ENCODE assay signal across 8 mouse cellular contexts in the genomic region with DNA sequence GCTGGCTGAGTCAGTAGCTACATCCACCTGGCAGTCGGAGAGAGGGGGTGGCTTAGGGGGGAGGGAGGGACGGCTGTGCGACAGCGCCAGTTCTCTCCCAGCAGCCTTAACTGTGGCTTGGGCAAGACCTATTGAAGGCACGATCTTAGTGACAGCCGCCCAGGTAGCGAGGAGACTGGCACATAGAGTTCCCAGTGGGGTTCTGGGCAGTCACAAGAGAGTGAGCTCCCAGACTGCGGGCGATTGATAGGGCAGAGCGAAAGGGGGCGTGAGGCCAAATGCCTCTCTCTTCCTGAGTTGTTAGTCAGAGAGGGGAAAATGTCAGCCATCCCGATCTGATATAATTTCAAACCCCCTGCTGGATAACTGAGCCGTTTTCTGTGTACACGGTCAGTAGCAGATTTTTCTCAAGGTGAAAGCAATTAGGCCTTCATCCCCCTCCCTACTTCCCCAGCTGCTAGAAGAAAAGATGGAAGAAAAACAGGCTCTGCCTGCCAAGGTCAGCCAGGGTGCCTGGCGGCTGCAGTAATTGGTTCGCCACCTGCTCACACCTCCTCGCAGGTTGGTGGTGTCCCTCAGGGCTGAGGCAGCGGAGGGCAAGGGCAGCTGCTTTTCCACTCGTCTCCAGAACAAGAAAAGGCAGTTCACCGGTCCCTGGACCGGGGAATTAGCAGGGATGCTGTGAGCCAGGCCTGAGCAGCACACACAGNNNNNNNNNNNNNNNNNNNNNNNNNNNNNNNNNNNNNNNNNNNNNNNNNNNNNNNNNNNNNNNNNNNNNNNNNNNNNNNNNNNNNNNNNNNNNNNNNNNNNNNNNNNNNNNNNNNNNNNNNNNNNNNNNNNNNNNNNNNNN. TPM values are rescaled to one million over a fixed set of nuclear protein-coding genes. Genes with fewer than 3 reads are reported as not detected.
DNase-seq lines count a peak whose midpoint lies in the region; ATAC-seq lines count a peak whose summit lies in the region.

No protein-coding gene starts in this region.

- H3K27me3 ChIP-seq in lung, embryonic 15.5 days = no peaks in the 10 kb centered on the region; the same call in 1 of the 2 replicates
- peaks cover 28% of the 10 kb centered on the region for H3K27me3 ChIP-seq in hindbrain, embryonic 10.5 days (ENCODE audit: insufficient read depth, poor library complexity, severe bottlenecking)
- no peaks in the 10 kb centered on the region for H3K27me3 ChIP-seq in neural tube, embryonic 11.5 days (ENCODE audit: control insufficient read depth, insufficient read depth, low read length)

- WGBS in lung, embryonic 15.5 days = 7% methylated on average over 21 of the region's 21 CpGs
- 1% methylated on average over 21 of the region's 21 CpGs for WGBS in hindbrain, embryonic 10.5 days
- 3% methylated on average over 21 of the region's 21 CpGs for WGBS in neural tube, embryonic 11.5 days

- H3K36me3 ChIP-seq in lung, embryonic 15.5 days = no peaks in the 10 kb centered on the region
- H3K36me3 ChIP-seq in hindbrain, embryonic 10.5 days = no peaks in the 10 kb centered on the region
- H3K36me3 ChIP-seq in neural tube, embryonic 11.5 days (ENCODE audit: control insufficient read depth, insufficient read depth, low read length) = no peaks in the 10 kb centered on the region

- intact Hi-C loops in left cerebral cortex, postnatal 4 days (cut with DNase I) = no loop called here

- H3K4me2 ChIP-seq in lung, embryonic 15.5 days = peak overlapping the region; percentile 34
- peak overlapping the region; percentile 26 for H3K4me2 ChIP-seq in neural tube, embryonic 11.5 days (ENCODE audit: low read depth)

- H3K27ac ChIP-seq in lung, embryonic 15.5 days = no peak overlapping the region
- H3K27ac ChIP-seq in hindbrain, embryonic 10.5 days = peak overlapping the region; percentile 54
- no peak overlapping the region for H3K27ac ChIP-seq in neural tube, embryonic 11.5 days (ENCODE audit: low read depth, low read length)

- H3K4me3 ChIP-seq in lung, embryonic 15.5 days = 0 out of 2 replicates have a peak overlapping the region, but pooled peaks have one; percentile 1
- H3K4me3 ChIP-seq in hindbrain, embryonic 10.5 days = peak overlapping the region; percentile 32
- no peak overlapping the region for H3K4me3 ChIP-seq in neural tube, embryonic 11.5 days (ENCODE audit: low read depth, low read length)

- DNase-seq in lung, postnatal 14 days = no peak
- peak; percentile 78 for DNase-seq in embryo, embryonic 11 days
- DNase-seq in hindbrain, embryonic 10.5 days (ENCODE audit: low spot score) = peak; percentile 52
- DNase-seq in left cerebral cortex, postnatal 4 days = peak; percentile 49
- peak; percentile 61 for DNase-seq in neural tube, embryonic 11.5 days (ENCODE audit: low spot score)
- no peak for DNase-seq in frontal cortex, postnatal 25 days (ENCODE audit: low spot score in 2 of 2)
- no peak for DNase-seq in urinary bladder, postnatal 10 days (ENCODE audit: low spot score)

- no peak overlapping the region for H3K9ac ChIP-seq in lung, embryonic 15.5 days
- H3K9ac ChIP-seq in neural tube, embryonic 11.5 days (ENCODE audit: low read length) = no peak overlapping the region

- ATAC-seq in lung, embryonic 15.5 days (ENCODE audit: borderline replicate concordance, extremely low read depth, low FRiP score, low TSS enrichment) = peak; percentile 27; the same call in 1 of the 2 replicates
- ATAC-seq in neural tube, embryonic 11.5 days (ENCODE audit: insufficient read depth, low FRiP score, low TSS enrichment) = no peak

- peaks cover 9% of the 10 kb centered on the region; the same call in 1 of the 2 replicates for H3K4me1 ChIP-seq in lung, embryonic 15.5 days
- H3K4me1 ChIP-seq in hindbrain, embryonic 10.5 days (replicated peaks) = peaks cover 29% of the 10 kb centered on the region
- H3K4me1 ChIP-seq in neural tube, embryonic 11.5 days (ENCODE audit: control insufficient read depth, insufficient read depth, low read length) = peaks cover 3% of the 10 kb centered on the region; the same call in 1 of the 2 replicates

- H3K9me3 ChIP-seq in lung, embryonic 15.5 days = no peaks in the 10 kb centered on the region
- no peaks in the 10 kb centered on the region for H3K9me3 ChIP-seq in hindbrain, embryonic 10.5 days
- no peaks in the 10 kb centered on the region for H3K9me3 ChIP-seq in neural tube, embryonic 11.5 days (ENCODE audit: control insufficient read depth, low read length)

RNA-seq across cellular contexts. Expression of a gene that starts 29.8 kb away (rescaled TPM):
- 125 and 126 TPM in 2 replicates for polyA plus RNA-seq in lung, embryonic 15.5 days (2015; fragmentation: Nextera tagmentation; extraction: Ambion mirVana)
- polyA plus RNA-seq in hindbrain, embryonic 10.5 days (2016; fragmentation: Nextera tagmentation; extraction: Ambion mirVana) = 160 and 168 TPM in 2 replicates
- total RNA-seq in left cerebral cortex, postnatal 4 days (2021) = 100 to 1,000 TPM; 164 to 166 TPM
- polyA plus RNA-seq in neural tube, embryonic 11.5 days (2014; fragmentation: Nextera tagmentation; extraction: Ambion mirVana) = 183 and 195 TPM in 2 replicates

RNA-seq across cellular contexts. Expression of a gene that starts 39.1 kb away (rescaled TPM):
- 353 and 378 TPM in 2 replicates for polyA plus RNA-seq in lung, embryonic 15.5 days (2015; fragmentation: Nextera tagmentation; extraction: Ambion mirVana)
- 230 and 278 TPM in 2 replicates for polyA plus RNA-seq in hindbrain, embryonic 10.5 days (2016; fragmentation: Nextera tagmentation; extraction: Ambion mirVana)
- 100 to 1,000 TPM; 133 to 141 TPM for total RNA-seq in left cerebral cortex, postnatal 4 days (2021)
- 316 and 317 TPM in 2 replicates for polyA plus RNA-seq in neural tube, embryonic 11.5 days (2014; fragmentation: Nextera tagmentation; extraction: Ambion mirVana)

Comparison
In these comparisons a context has a peak if more than half of its experiments do, and no peak if none do; other contexts are left out.
1. DNase-seq: peak in embryo, embryonic 11 days (single experiment), hindbrain, embryonic 10.5 days (single experiment), left cerebral cortex, postnatal 4 days (single experiment) and neural tube, embryonic 11.5 days (single experiment); none in lung, postnatal 14 days (single experiment), frontal cortex, postnatal 25 days (0 of 2) and urinary bladder, postnatal 10 days (single experiment).